ENCODE assay signal across 19 mouse cellular contexts in genomic region chr19:30563876-30564275, GRCm38 (mm10). TPM values are rescaled to one million over a fixed set of nuclear protein-coding genes. Genes with fewer than 3 reads are reported as not detected.
"Had no signal": no experiment of that assay in that cellular context is flagged by ENCODE, and none has a peak within 500 bp of the region (broad histone marks: within the 10 kb centered on the region; RNA-seq: fewer than 3 reads in every experiment).

No protein-coding gene starts in this region.

- H3K4me3 ChIP-seq: neural tube, embryonic 13.5 days; neural tube, embryonic 15.5 days; stomach, embryonic 15.5 days had no signal

- H3K4me2 ChIP-seq: neural tube, embryonic 13.5 days; neural tube, embryonic 15.5 days; stomach, embryonic 15.5 days had no signal

- H3K27me3 ChIP-seq: neural tube, embryonic 13.5 days; neural tube, embryonic 15.5 days; stomach, embryonic 15.5 days had no signal

- H3K9me3 ChIP-seq: neural tube, embryonic 15.5 days; stomach, embryonic 15.5 days had no signal

- H3K27ac ChIP-seq: neural tube, embryonic 13.5 days; neural tube, embryonic 15.5 days; stomach, embryonic 15.5 days; stomach, postnatal 0 days had no signal

- H3K36me3 ChIP-seq: neural tube, embryonic 13.5 days; neural tube, embryonic 15.5 days; stomach, embryonic 15.5 days had no signal

- H3K4me1 ChIP-seq: neural tube, embryonic 13.5 days; neural tube, embryonic 15.5 days; stomach, embryonic 15.5 days had no signal

- H3K9ac ChIP-seq: neural tube, embryonic 13.5 days; neural tube, embryonic 15.5 days; stomach, embryonic 15.5 days had no signal

- DNase-seq: right cerebral cortex, adult 18-20 months; right cerebral cortex, postnatal 14 days; right cerebral cortex, postnatal 25 days; right cerebral cortex, postnatal 4 days; spleen, adult 18-20 months; thymus, adult 18-20 months; thymus, adult 2 months; thymus, postnatal 14 days; thymus, postnatal 25 days; thymus, postnatal 36 days; thymus, postnatal 4 days had no signal

RNA-seq across cellular contexts. Expression of gene Dkk1, which starts 14.4 kb away (rescaled TPM):
- polyA plus RNA-seq: small intestine, adult 2 months; spleen, adult 2 months; testis, adult 2 months; urinary bladder, adult 2 months had no signal
